Mouse (Mus musculus): ENCODE measurements around the gene Micall2.

Gene Micall2

DNA sequence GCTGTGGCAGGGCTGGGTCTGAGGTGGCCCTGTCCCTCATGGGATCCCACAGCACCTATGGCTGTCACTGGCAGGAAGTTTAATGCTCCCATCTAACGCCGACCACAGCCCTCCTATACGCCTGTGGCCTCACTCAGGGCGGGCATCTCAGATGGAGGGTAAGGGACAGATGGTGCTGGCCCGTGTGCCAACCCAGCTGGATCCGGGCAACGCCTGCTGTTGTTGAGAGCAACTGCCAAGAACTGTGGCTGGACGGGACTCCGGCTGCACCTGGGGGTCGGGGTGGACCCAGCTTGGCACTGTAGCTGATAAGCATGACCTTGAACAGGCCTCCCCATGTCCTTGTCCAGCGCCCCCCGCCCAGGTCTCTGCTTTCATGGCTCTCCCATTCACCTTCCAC lies 47.8 kb downstream of the Micall2 start:
- in situ Hi-C loops (cut with MboI; ENCODE audit: low pct_unique_long_range_greater_than_20kb in 1 of 2, low sequenced_read_pairs in 2 of 2, unreplicated experiment in 1 of 2) = no loop called here

DNA sequence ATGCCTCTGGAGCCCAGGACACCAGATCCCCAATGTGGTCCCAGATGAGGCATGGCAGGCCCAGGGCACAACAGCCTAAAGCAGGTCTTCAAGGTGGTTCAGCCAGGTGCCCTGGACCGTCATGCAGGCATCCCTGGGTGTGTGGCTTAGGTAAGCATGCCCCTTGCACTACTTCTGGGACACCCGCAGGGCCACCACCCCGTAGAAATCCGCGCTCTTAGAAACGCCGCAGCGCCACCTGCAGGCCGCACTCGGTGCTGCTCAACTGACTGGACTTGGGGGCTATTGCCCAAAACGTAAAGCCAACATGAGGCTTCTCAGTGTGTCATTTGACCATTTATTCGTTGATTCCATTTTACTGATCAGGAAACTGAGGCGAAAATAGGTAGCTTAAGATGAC lies 48.5 kb downstream of the Micall2 start:
- in situ Hi-C loops (cut with MboI; ENCODE audit: low pct_unique_long_range_greater_than_20kb in 1 of 2, low sequenced_read_pairs in 2 of 2, unreplicated experiment in 1 of 2) = no loop called here

DNA sequence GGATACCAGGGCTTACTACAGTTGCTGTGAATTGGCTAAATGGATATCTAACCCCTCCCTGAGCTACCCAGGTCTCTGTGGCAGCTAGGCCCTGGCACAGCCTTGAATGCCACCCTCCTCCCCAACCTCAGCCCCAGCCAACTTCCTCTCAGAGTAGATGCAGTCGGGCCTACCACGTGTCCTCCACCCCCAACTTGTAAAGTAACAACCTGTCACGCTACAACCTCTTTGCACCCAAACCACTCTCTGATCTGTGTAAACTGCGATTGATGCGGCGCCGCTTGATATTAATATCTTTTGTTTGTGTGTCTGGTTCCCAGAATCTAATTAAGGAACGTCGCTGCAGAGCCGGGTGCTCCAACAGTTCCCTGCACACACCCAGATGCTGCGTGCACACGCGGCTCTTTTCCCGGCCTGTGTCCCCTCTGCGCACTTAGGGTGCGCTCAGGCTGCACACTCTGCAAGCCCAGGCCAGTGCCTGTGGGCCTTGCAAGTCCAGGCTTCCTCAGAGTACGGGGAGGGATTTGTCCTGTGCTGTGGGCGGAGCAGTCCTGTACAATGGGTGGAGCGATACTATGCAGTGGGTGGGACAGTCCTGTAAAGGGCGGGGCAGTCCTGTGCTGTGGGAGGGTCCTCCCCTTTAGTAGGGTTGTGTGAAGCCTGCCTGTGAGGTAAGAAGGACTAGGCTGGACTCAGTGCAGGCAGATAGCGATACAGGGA lies 49.4 kb downstream of the Micall2 start:
- in situ Hi-C loops (cut with MboI; ENCODE audit: low pct_unique_long_range_greater_than_20kb in 1 of 2, low sequenced_read_pairs in 2 of 2, unreplicated experiment in 1 of 2) = no loop called here

DNA sequence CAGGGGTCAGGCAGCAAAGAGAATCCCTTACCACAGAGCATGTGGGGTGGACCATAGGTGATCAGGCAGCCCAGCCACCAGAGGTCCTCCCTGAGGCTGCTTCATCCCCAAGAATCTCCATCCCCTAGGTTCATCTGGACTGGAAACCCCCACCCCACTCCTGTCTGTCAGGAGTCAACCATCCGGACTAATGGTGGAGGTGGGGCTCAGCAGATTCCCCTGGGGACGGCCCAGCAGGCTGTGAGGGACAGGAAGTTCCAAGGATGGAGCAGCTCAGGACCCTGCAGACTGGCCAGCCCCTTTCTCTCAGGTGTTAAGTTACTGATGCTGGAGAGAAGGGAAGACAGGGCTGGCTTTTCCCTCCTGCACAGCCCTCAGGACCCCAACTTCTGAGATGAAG lies 52.9 kb downstream of the Micall2 start:
- in situ Hi-C loops (cut with MboI; ENCODE audit: low pct_unique_long_range_greater_than_20kb in 1 of 2, low sequenced_read_pairs in 2 of 2, unreplicated experiment in 1 of 2) = no loop called here

DNA sequence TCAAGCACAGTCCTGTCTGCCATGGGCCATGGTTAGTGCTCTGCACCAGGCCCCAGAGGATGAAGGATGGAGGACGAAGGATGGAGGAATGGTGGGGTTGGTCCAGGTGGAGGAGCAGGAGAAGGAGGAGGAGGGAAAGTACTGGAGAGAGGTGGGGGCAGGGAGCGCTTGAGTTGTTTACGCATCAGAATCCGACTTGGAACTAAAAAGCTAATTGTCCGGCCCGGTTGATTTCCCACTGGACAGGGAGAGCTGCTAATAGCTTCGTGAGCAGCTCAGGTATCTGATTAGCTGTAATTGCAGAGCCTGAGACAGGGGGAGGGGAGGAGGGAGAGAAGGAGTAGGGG lies 53.5 kb downstream of the Micall2 start:
- in situ Hi-C loops (cut with MboI; ENCODE audit: low pct_unique_long_range_greater_than_20kb in 1 of 2, low sequenced_read_pairs in 2 of 2, unreplicated experiment in 1 of 2) = no loop called here

DNA sequence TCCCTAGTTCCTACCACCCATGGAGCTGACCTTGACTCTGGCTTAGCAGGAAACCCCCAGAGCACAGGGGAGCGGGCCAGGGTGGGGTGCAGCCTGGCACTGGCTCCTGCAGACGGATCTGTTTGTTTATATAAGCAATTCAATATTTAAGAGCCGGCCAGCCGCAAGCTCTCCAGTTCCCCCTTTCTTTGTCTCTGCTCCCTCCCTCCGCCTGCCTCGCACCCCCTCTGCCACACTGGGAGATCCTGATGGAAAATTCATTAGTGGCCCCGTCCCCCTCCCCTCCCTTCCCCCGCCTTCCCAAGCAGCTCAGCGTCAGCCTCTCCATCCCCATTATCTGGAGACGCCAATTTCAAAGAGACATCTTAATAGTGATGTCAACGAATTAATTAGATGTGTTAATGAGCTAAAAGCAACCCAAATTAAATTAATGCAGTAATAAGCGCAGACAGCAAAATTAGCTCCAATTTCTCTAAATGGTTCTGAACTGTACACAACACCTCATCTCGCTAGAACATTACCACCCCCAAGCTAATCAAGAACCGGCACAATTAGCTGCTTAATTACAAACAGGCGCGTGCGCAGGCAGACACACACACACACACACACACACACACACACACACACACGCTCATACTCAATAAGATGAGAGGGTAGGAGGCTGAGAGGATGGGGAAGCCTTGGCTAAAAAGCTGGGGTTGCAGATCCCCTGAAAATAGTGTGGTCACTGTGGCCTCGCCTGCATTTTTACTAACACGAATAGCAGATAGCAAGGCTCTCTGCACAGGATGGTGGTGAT lies 54.1 kb downstream of the Micall2 start:
- in situ Hi-C loops (cut with MboI; ENCODE audit: low pct_unique_long_range_greater_than_20kb in 1 of 2, low sequenced_read_pairs in 2 of 2, unreplicated experiment in 1 of 2) = no loop called here

DNA sequence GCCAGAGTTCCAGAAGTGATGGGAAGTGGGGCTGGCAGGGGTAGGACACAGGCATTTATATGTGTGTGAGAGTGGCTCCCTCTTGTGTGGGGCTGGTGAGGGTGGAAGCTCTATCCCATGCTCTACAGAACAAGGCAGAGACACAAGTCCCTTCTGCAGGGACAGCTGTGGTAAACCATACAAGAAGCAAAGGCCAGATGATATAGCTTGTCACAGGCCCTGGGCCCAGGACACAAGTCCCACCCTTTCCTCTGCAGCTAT lies 60.5 kb downstream of the Micall2 start:
- in situ Hi-C loops (cut with MboI; ENCODE audit: low pct_unique_long_range_greater_than_20kb in 1 of 2, low sequenced_read_pairs in 2 of 2, unreplicated experiment in 1 of 2) = no loop called here

DNA sequence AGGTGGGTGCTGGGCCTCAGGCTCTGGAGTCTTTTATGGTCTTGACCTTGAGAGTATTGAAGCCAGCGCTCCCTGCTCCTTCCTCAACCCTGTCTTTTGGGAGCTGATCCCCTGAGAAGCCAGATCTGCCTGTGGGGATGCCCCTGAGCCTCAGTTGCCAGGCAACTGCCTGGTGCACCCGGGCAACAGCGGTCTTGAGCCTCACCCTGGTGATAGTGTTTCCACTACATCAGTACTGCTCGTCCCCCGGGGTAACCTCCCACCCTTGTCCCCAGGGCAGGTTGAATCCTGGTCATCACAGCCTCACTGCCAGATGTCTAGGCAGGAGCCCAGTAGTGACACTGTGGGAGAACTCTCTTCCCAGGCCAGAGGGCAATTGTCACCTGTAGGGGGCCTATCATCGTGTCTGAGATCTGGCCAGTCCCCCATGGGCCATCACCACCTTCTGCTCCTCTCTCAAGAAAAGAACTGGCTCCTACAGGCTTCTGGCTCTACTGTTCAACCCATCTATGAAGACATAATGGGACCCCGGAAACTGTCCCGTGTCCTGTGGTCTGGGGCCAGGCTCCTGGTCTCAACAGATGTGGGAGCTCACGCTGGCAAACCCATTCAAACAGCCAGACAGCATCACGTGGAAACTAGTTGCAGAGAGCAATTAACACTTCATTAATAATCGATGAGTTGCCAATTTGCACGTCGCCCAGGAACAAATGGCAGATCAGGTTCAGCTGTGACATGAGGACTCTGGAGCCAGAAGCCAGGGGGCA lies 61.0 kb downstream of the Micall2 start:
- in situ Hi-C loops (cut with MboI; ENCODE audit: low pct_unique_long_range_greater_than_20kb in 1 of 2, low sequenced_read_pairs in 2 of 2, unreplicated experiment in 1 of 2) = no loop called here

DNA sequence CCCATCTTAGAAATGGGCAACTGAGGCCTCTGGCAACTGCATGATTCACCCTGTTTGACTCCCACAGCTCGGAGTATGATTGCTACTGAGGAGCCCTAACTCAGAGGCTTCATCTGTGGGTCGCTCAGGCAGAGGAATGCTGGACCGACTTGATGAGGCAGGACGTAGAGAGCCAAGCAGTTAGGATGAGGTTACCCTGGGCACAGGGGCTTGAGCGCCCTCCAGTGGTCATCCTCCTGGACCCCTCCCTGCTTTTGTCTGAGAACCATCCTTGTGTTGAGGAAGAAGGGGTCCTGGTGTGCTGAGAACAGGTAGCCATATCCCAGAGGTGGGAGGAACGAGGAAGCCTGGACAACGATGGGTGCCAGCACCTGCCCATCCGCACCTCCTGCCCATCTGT lies 66.8 kb downstream of the Micall2 start:
- in situ Hi-C loops (cut with MboI; ENCODE audit: low pct_unique_long_range_greater_than_20kb in 1 of 2, low sequenced_read_pairs in 2 of 2, unreplicated experiment in 1 of 2) = loop anchor here in 1 of 2 experiments (10.0 kb wide), 1 partner anchor 135 kb away; no protein-coding TSS in a partner anchor

DNA sequence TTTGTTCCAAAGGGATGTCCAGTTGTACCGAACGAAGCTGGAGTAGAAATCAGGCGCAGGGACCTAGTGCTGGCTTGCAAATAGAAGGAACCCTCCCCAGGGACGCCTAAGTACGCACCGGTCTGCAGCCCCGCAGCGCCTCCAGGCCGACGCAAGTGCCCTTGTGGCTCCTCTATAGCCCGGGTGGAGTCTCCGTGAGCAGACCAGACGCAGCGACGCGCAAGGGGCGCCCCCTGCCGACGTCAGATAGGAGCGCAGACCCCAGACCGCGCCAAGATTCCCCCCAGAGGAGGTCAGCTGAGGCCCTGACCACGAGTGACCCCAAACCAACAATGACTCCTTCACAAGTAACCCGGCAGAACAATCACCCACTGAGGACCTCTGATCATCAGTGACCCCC lies 67.6 kb downstream of the Micall2 start:
- in situ Hi-C loops (cut with MboI; ENCODE audit: low pct_unique_long_range_greater_than_20kb in 1 of 2, low sequenced_read_pairs in 2 of 2, unreplicated experiment in 1 of 2) = loop anchor here in 1 of 2 experiments (10.0 kb wide), 1 partner anchor 134 kb away; no protein-coding TSS in a partner anchor

DNA sequence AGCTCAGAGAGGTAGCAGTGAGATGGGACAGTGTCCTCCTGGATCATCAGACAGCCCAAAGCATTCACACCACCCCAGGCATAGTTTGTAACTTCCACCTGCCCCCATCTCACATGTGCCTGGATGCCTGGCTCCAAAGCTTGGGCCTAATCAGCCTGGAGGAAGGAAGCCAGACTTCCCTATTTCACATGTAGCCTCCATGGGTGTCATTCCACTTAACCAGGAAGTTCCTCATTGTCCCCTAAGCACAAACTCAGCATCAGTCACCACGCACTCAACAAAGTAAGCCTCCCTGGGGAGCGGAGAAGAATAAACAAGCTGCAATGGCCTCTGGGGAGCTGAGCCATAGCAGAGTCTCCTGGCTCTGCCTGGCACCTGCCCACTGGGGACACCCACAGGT lies 69.6 kb downstream of the Micall2 start:
- in situ Hi-C loops (cut with MboI; ENCODE audit: low pct_unique_long_range_greater_than_20kb in 1 of 2, low sequenced_read_pairs in 2 of 2, unreplicated experiment in 1 of 2) = loop anchor here in 1 of 2 experiments (10.0 kb wide), 1 partner anchor 132 kb away; no protein-coding TSS in a partner anchor

DNA sequence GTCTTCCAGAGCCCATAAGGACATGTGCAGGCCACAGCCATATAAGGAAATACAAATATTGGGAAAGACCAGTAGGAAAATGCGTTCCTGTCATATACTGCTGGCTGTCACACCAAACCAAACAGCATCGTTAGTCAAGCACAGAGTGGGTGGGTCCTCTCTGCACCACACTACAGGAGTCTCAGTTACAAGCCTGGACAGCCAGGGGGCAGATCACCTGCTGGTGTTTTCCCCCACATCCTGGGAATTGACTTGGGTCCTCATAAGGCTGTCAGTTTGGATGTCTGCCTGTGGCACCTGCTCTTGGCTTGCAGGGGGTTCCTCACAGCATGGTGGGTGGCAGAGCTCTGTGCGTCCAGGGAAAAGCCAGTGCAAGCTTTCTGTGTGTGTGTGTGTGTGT lies 70.8 kb downstream of the Micall2 start:
- in situ Hi-C loops (cut with MboI; ENCODE audit: low pct_unique_long_range_greater_than_20kb in 1 of 2, low sequenced_read_pairs in 2 of 2, unreplicated experiment in 1 of 2) = loop anchor here in 1 of 2 experiments (10.0 kb wide), 1 partner anchor 131 kb away; no protein-coding TSS in a partner anchor

DNA sequence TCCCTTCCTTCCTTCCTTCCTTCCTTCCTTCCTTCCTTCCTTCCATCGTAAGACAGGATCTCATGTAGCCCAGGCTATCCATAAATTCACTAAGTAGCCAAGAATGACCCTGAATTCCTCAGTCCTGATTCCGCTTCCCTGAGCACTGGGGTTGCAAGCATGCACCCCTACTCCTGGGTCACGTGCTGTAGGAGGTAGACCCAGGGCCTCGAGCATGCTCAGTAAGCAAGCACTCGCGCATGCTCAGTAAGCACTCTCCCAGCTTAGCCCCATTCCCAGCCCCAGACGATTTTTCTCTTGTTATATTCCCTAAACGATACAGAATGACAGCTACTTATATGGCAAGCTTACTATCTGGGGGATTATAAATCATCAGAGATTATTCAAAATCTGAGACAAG lies 74.4 kb downstream of the Micall2 start:
- in situ Hi-C loops (cut with MboI; ENCODE audit: low pct_unique_long_range_greater_than_20kb in 1 of 2, low sequenced_read_pairs in 2 of 2, unreplicated experiment in 1 of 2) = loop anchor here in 1 of 2 experiments (10.0 kb wide), 1 partner anchor 127 kb away; no protein-coding TSS in a partner anchor

DNA sequence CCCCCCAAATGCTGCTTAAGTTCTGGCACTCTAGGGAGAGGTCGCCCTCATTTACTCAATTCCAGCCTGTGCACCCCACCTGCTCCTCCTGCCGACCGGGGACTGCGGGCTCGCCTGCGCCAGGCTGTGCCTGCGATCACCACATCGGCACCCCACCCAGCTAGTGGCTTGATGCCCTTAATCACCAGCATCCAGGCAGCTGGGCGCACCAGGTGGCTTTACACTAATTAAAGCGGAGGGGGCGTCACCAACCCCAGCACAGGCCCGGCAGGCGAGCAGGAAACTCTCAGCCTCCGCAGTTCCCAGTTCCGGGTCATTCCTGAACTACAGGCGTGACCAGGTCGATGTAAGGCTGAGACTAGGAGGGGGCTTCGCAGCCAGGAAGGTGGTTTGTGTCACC lies 76.8 kb downstream of the Micall2 start:
- in situ Hi-C loops (cut with MboI; ENCODE audit: low pct_unique_long_range_greater_than_20kb in 1 of 2, low sequenced_read_pairs in 2 of 2, unreplicated experiment in 1 of 2) = no loop called here

DNA sequence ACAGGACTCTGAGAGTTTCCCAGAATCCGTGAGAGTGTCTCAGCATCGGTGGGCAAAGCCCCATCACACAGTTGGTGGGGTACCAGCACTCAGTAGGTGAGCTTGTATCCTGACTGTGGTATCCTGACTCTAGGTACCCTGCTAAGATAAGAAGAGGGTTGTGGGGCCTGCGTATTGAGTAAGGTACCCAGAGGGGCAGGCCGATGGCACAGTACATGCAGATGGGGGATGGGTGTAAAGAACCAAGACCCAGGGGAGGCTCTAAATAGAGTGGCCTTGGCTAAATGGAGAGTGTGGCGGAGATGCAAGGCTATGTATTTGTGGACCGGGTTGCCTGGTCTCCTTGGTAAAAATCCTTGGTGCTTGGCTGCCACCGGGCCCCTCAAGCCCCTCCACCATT lies 77.3 kb downstream of the Micall2 start:
- in situ Hi-C loops (cut with MboI; ENCODE audit: low pct_unique_long_range_greater_than_20kb in 1 of 2, low sequenced_read_pairs in 2 of 2, unreplicated experiment in 1 of 2) = no loop called here

DNA sequence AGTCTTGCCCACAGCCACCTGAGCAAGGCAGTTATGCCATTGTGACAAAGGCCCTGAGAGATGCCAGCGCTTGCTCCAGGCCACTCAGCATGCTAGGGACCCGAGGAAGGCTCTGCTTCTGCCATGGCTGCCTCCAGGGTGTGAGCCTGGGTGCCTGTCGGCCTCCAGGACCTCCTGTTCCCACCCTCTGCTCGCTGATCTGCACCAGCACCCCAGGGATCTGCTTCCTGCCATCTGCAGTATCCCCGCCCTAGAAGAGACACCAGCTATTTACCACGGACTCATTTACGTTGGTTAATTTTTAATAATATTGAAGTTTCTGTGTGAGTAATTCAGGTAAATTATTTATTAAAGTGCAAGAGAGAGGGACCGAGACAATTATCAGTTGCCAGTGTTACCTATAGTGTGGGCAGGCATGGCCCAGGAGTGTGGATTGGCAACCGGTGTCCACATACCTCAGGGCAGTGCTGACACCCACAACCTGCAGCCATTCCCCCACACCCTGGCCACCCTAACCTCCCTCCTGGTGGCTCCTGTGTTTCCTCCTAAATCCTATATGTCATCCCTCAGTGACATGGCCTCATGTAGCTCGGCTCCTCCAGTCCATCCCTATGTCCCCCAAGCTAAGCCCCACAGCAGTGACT lies 78.1 kb downstream of the Micall2 start:
- in situ Hi-C loops (cut with MboI; ENCODE audit: low pct_unique_long_range_greater_than_20kb in 1 of 2, low sequenced_read_pairs in 2 of 2, unreplicated experiment in 1 of 2) = no loop called here
